Mouse (Mus musculus) E14TG2a.4 (cell line): Measurements from ENCODE around the gene Rpf2.

Experiments
- CTCF ChIP-seq: conservative IDR thresholded peaks from 2 replicates; pipeline ENCODE4 v1.5.1; 2014; ENCODE audit warnings: low read length
- NANOG ChIP-seq: IDR thresholded peaks from 2 replicates; pipeline ENCODE4 v1.6.1; 2014; ENCODE audit warnings: borderline replicate concordance, low read length, mixed read lengths

DNA sequence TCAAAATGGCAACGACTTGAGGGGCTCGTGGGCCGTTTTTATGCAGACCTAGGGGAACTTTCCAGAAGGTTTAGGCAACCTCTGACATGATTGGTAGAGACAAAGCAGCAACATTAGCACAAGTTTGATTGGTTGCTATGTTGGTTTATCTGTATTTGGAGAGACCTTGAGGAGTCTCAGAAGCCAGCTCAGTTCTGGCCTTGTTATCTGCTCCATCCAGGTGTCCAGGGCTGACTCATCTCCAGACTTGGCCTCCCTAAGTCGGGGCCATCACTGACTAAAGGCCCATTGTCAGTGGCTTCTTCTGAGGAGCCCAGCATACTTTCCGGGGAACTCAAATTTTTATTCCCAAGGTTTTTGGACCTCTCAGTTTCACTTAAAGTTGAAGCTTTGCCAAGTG is 27.1 kb upstream of the Rpf2 start:
- no peak for TF ChIP-seq CTCF
- TF ChIP-seq NANOG: no peak
